In the genomic region with DNA sequence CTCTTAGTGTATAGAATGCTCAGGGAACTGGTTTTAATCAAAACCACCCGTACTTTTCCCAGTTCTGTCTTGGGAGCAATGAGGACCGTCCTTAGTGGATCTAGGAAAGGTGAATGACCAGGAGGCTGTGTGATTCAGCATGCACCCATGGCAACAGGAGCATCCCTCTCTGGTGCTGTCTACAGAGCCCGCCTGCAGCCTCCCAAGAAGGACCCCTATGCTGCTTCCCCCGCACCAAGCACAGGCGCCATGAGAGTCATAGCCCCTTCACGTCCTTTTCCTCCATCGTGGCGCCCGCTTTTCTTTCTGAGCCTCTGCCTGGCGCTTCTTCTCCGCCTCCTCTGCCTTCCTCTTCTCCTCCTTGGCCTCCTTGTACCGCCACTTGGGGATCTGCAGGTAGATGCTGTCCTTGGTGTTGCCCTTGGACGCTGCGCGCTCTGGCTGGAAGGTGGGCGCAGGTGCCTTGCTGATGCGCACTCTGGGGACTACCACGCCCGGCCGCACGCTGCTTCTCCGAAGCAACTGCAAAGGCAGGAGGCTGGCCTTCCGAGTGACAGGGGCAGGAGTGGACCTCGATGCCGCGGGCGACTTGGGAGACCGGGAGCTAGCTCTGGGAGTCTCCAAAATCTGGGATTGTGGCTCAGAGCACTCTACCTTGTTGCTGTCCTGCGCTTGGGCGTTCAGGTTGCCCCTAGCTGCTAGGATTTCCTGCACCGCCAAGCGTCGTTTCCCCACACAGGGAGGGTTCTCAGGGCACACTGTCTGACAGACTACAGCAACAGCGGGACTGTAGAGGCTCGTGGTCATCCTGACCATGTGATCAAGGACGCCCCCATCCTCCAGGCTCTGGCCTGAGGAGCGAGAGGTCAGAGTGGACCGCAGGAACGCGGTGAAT, we compare ENCODE assay signal across 11 mouse cellular contexts.
DNase-seq lines count a peak whose midpoint lies in the region; ATAC-seq lines count a peak whose summit lies in the region.
"Had no signal": no experiment of that assay in that cellular context is flagged by ENCODE, and none has a peak within 500 bp of the region (broad histone marks: within the 10 kb centered on the region; RNA-seq: fewer than 3 reads in every experiment).

No protein-coding gene starts in this region.

- peak overlapping the region; percentile 30 for H3K4me3 ChIP-seq in kidney, embryonic 16.5 days (ENCODE audit: low read length)
- peak overlapping the region; percentile 32 for H3K4me3 ChIP-seq in embryonic facial prominence, embryonic 12.5 days
- H3K4me3 ChIP-seq in hindbrain, embryonic 16.5 days (ENCODE audit: low read length) = peak overlapping the region; percentile 43
- peak overlapping the region; percentile 37 for H3K4me3 ChIP-seq in neural tube, embryonic 13.5 days
- H3K4me3 ChIP-seq: erythroblast, embryonic 14.5 days had no signal

- peaks cover 31% of the 10 kb centered on the region for H3K27me3 ChIP-seq in kidney, embryonic 16.5 days (ENCODE audit: insufficient read depth, low read length)
- H3K27me3 ChIP-seq in embryonic facial prominence, embryonic 12.5 days = peaks cover 40% of the 10 kb centered on the region
- no peaks in the 10 kb centered on the region for H3K27me3 ChIP-seq in hindbrain, embryonic 16.5 days (replicated peaks; ENCODE audit: control insufficient read depth, insufficient read depth, low read length)
- H3K27me3 ChIP-seq in neural tube, embryonic 13.5 days = peaks cover 48% of the 10 kb centered on the region

- H3K36me3 ChIP-seq in kidney, embryonic 16.5 days (ENCODE audit: insufficient read depth, low read length) = no peaks in the 10 kb centered on the region
- no peaks in the 10 kb centered on the region for H3K36me3 ChIP-seq in embryonic facial prominence, embryonic 12.5 days
- no peaks in the 10 kb centered on the region for H3K36me3 ChIP-seq in hindbrain, embryonic 16.5 days (ENCODE audit: control insufficient read depth, insufficient read depth, low read length)
- no peaks in the 10 kb centered on the region for H3K36me3 ChIP-seq in neural tube, embryonic 13.5 days

- WGBS in kidney, embryonic 16.5 days = 12% methylated on average over 40 of the region's 40 CpGs
- 5% methylated on average over 40 of the region's 40 CpGs for WGBS in embryonic facial prominence, embryonic 12.5 days
- 8% methylated on average over 40 of the region's 40 CpGs for WGBS in hindbrain, embryonic 16.5 days
- WGBS in neural tube, embryonic 13.5 days = 9% methylated on average over 40 of the region's 40 CpGs

- H3K4me1 ChIP-seq in kidney, embryonic 16.5 days (ENCODE audit: insufficient read depth, low read length) = peaks cover 18% of the 10 kb centered on the region
- H3K4me1 ChIP-seq in embryonic facial prominence, embryonic 12.5 days = peaks cover 20% of the 10 kb centered on the region
- H3K4me1 ChIP-seq in hindbrain, embryonic 16.5 days (ENCODE audit: control insufficient read depth, insufficient read depth, low read depth, low read length) = peaks cover 11% of the 10 kb centered on the region
- peaks cover 25% of the 10 kb centered on the region for H3K4me1 ChIP-seq in neural tube, embryonic 13.5 days (replicated peaks)

- no peak for DNase-seq in kidney, adult 8-10 months
- DNase-seq in urinary bladder, adult 2 months (ENCODE audit: low spot score) = no peak
- no peak for DNase-seq in layer of hippocampus, postnatal 10 days (ENCODE audit: low spot score in 2 of 2)
- DNase-seq: kidney, adult 11 months had no signal

- H3K27ac ChIP-seq in kidney, embryonic 16.5 days (ENCODE audit: low read length) = no peak overlapping the region
- no peak overlapping the region for H3K27ac ChIP-seq in embryonic facial prominence, embryonic 12.5 days
- no peak overlapping the region for H3K27ac ChIP-seq in hindbrain, embryonic 16.5 days (ENCODE audit: low read depth, low read length)
- no peak overlapping the region for H3K27ac ChIP-seq in neural tube, embryonic 13.5 days (replicated peaks)
- H3K27ac ChIP-seq: liver, embryonic 14.5 days had no signal

- H3K9me3 ChIP-seq in kidney, embryonic 16.5 days (ENCODE audit: low read length) = no peaks in the 10 kb centered on the region
- H3K9me3 ChIP-seq in embryonic facial prominence, embryonic 12.5 days = no peaks in the 10 kb centered on the region
- no peaks in the 10 kb centered on the region for H3K9me3 ChIP-seq in hindbrain, embryonic 16.5 days (ENCODE audit: control insufficient read depth, low read length)
- H3K9me3 ChIP-seq in neural tube, embryonic 13.5 days = no peaks in the 10 kb centered on the region

- ATAC-seq in kidney, embryonic 16.5 days (ENCODE audit: low FRiP score, low TSS enrichment) = peak; percentile 28; the same call in 1 of the 2 replicates
- no peak for ATAC-seq in embryonic facial prominence, embryonic 12.5 days (ENCODE audit: insufficient number of reproducible peaks, insufficient read depth, low FRiP score, low TSS enrichment)
- peak; percentile 55 for ATAC-seq in hindbrain, embryonic 16.5 days
- 0 out of 2 replicates have a peak, but pooled peaks have one; percentile 44 for ATAC-seq in neural tube, embryonic 13.5 days (ENCODE audit: low read depth)
- ATAC-seq in erythroblast, adult 5-6 weeks (replicated peaks; ENCODE audit: low FRiP score, poor library complexity, severe bottlenecking) = no peak

- no peak overlapping the region for H3K9ac ChIP-seq in kidney, embryonic 16.5 days (replicated peaks; ENCODE audit: low read length)
- peak overlapping the region; percentile 10; the same call in 1 of the 2 replicates for H3K9ac ChIP-seq in embryonic facial prominence, embryonic 12.5 days
- H3K9ac ChIP-seq in hindbrain, embryonic 16.5 days (ENCODE audit: low read depth, low read length) = peak overlapping the region; percentile 58
- H3K9ac ChIP-seq in neural tube, embryonic 13.5 days = peak overlapping the region; percentile 61
- H3K9ac ChIP-seq: liver, embryonic 14.5 days had no signal

- peak overlapping the region; percentile 38 for H3K4me2 ChIP-seq in kidney, embryonic 16.5 days (replicated peaks; ENCODE audit: low read depth, low read length)
- H3K4me2 ChIP-seq in embryonic facial prominence, embryonic 12.5 days (replicated peaks) = peak overlapping the region; percentile 47
- H3K4me2 ChIP-seq in hindbrain, embryonic 16.5 days (ENCODE audit: low read length) = peak overlapping the region; percentile 76
- H3K4me2 ChIP-seq in neural tube, embryonic 13.5 days = peak overlapping the region; percentile 61

Comparison
In these comparisons a context has a peak if more than half of its experiments do, and no peak if none do; other contexts are left out.
1. ATAC-seq: peak in kidney, embryonic 16.5 days (single experiment), hindbrain, embryonic 16.5 days (single experiment) and neural tube, embryonic 13.5 days (single experiment); none in embryonic facial prominence, embryonic 12.5 days (single experiment) and erythroblast, adult 5-6 weeks (single experiment).
2. Peak in every context shown above with its lines, with median percentiles within 50 percentile points of each other: H3K4me2 ChIP-seq and H3K4me3 ChIP-seq.